Mouse (Mus musculus) ovary, postnatal 14 days (tissue): ENCODE measurements at regions not wholly inside any gene's neighbourhood (a gene's known extent, or its start where the extent isn't known, plus 50 kb on each side); places are given as distances from the start of the nearest gene placed in this dataset.

Source experiments
- DNase-seq: peaks from one replicate; pipeline ENCODE4 v3.0.0; 2022; ENCODE audit warnings: low spot score

DNA sequence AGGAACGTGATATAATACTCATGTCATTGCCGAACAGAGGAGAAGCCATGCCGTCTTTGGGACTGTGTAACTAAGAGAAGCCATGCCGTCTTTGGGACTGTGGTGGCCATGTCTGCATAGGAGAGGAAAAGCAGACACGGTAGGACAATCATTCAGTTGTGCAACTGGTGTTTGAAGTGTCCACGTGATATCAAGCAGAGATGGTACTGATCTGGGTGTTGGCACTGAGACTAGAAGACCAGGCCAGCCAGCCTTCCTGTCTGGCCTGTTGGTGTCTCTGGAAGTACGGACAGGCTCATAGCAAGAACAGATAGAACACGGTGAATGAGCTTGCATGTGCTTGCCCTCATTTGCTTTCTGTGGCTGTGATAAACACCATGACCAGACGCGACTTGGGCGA, 175.7 kb downstream of the Slc38a4 start:
- no peak for DNase-seq

DNA sequence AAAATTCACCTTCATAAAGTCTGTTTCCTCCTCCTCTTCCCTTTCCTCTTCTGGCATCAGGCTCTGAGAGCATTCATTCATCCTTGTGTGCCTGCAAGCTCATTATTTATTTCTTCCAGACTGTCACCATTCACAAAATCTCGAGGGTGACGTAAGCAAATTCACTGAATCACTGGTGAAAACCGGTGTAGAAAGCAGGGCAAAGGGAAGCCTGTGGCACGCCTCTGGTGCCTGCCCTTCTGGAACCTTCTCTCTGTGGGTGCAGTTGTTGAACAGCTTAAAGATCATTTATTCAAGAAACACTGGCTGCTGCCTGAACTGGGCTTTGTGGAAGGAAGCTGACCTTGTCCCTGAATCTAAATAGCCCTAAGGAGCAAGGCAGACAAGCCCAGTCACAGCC, 177.0 kb downstream of the Slc38a4 start:
- no peak for DNase-seq

DNA sequence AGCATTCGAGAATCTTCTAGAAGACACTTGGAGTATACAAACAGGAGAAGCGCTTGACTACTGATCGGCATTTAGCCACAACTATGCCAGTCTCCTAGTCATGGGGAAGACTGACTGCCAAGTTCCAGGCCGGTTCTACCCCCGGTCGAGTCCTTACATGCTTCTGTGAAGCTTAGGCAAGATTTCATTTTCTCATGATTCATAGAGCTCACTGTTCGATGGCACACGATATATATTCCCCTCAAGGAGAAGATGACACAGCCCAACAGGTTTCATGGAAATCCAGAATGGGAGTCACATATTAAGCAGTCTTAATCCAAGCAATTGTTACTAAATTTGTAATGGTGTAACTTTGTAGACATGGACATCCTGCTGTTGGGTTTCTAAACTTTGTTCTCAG, 177.8 kb downstream of the Slc38a4 start:
- no peak for DNase-seq

DNA sequence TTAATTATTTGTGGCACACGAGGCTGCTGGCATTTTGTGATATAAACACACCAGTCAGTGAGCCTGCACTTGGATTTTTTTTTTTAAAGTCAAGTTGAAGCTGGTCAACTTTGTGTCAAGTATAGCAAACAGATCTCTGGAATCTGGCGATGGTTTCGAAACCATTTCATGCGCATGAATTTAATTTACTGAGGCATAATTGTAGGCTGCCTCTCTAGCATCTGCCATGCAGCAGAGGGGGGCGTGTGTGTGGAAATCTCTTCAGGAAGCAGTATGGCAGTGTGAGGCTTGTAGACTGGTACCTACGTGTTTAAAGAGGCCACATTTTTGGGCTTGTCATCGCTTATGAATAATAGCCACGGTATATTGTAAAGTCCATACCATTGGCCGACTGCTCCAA, 177.7 kb upstream of the Slc38a2 start:
- DNase-seq = no peak

DNA sequence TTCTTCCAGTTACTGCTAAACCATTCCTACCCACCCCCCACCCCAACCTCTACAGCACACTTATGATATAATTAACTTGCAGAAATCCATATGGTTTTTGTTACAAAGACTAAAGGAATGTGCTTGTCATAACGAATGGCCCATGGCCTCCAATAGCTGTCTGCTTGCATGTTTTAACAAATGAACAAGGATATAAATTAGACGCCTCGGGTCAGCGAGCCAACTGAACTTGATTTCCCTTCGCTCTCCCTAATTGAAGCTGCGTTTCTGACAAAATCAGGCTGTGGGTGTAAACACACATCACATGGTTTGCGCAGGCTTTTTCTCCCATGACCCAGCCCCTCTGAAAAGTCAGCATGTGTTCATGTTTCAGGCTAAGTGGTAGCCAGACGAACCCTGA, 174.6 kb upstream of the Slc38a2 start:
- no peak for DNase-seq

DNA sequence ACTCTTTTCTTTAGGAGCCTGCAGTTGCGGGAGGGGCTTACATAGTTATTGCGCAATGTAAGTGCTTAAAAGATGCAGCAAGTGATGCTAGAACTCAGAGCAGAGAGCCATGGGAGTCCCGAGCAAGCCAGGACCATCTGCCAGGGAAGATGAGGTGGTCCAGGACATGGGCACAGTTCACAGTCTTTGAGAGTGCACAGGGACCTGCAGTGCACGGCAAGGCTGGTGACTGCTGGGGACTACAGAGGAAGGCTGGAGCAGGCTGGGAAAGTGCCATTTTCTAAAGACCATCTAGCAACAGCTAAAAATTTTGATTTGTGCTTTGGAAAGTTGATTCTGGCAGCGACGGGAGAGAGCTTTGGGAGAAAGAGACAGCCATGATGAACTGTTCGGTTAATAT, 174.0 kb upstream of the Slc38a2 start:
- DNase-seq = no peak

DNA sequence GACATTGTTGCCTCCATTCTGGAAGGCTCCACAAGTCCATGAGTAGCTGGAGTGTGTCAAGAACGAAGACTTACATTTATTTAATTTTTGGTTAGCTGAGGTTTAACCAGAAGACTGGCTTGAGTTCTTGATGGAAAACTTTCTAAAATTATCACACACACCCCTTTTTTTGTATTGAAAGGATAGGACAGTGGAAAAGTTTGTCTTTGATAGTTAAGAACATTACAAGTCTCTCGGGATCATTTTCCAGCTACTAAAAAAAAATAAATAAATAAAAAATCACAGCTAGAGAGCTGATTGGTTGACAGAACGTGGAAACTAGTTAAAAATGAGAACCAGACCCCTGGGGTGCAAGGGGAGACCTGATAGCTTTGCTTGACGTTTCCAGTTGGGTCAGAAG, 173.6 kb upstream of the Slc38a2 start:
- no peak for DNase-seq

DNA sequence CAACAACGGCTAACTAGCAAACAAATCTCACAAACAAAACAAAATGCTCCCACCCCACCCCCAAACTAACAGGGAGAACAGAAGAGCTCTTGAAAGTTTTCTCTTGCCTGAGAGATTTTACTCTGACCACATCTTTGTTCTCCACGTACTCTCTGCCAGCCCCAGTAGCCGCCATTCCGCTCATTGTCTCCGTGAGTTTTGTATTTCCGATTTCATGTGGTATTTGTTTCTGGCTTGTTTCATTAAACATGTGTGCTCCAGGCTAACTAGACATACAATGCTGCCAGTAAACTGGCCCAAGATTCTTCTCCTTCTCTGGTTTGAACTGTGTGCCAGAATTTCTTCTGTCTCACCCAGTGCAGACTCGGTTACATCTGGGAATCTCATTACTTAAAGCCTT, 168.2 kb upstream of the Slc38a2 start:
- no peak for DNase-seq

DNA sequence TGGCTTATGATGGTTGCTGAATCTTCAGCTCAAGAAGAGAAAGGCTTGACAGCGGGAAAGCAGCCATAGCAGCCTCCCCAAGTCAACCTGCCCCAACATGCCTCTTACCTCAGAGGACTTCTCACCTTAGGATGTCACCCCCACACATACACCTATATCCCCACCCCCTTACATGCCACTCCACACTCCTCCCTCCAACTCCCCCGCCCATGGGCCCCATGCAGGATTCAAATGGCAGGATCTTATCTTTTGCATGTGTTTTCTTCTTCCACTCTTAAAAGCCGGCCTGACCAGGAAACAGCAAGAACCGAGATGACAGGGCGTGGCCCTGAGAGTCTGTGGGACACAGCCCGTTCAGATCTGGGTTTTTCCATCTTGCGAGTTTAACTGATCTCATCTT, 166.4 kb upstream of the Slc38a2 start:
- DNase-seq = no peak

DNA sequence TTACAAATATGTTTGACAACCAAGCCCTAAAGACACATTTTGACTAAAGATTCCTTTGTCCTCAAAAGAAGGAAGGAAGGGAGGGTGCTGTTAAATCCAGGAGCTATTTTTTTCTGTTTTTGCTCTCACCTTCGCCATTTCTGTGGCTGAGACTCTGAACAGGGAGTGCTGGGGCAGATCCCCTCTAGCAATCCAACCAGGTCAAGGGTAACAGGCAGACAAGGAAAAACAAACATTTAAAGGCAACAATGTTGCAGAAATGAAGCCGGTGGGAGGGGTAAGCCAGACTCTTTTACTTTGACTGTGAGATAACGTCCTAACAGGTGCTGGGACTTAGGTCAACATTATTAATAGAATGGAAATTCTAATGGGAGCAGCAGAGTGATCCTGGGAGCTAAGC, 158.2 kb upstream of the Slc38a2 start:
- no peak for DNase-seq

DNA sequence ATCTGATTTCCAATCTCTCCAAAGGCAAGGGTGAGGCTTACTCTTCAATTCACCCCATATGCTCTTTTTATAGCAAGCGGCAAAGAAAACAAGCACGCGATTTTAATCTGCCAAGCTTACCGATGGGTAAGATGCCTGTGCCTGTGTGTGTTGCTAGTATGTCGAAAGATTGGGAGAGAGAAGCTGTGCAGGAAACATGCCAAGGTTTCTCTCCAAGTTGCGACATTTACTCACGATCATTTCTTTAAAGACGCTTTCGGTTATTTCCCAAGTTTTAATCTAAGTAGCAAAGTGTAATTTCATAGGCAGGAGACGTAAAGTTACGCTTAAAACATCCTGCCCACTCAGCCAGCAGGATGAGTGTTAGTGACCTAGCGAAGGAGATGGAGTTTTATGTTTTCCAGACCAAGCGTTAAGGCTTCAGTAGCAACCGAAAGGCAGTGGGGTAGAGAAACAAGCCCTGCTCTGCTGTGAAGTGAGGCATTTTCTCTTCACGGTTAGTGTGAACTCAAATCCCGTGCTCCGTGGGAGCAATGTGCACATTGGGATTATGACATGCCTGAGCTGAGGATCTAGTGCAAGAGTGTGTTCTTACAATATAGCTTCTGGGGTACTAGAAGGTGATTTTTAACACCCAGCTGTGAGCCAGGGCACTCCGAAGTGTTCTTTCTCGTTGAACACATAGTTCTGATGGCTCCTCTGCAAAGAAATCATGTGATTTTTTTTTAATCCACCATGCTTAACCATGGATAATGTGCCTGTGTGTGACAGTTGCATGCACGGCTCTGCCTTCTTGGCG, 152.6 kb upstream of the Slc38a2 start:
- no peak for DNase-seq

DNA sequence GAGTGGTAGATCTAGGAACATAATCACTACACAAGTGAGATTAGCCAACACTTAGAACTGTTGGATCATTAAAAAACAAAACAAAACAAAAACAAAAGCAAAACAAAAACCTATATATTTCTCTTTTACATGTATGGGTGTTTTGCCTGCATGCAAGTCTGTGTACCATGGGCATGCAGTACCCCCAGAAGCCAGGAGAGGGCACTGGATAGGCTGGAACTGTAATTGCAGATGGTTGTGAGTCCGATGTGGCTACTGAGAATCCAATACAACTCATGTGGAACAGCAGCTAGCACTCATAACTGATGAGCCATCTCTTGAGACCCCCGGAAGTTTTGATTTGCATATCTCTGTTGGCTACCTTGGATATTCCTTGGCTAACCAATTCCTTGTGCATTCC, 148.6 kb upstream of the Slc38a2 start:
- no peak for DNase-seq

DNA sequence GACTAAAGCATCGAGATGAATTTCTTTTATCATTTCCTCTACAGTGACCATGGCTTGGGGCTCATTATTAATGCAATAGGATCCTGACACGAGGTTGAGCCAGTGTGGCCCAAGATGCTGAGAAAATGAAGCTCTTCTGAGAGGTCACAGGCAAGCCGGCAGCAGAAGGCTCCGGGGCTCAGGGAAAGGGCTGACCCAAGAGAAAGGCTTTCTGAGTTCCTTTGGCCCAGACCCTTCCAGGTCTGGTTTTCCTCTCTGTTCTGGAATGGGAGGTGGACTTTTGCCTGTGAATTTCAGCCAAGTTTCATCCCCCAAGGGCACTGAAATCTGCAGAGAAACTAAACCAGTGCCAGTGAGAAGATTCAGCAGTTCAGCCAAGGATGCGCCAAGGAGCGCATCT, 145.7 kb upstream of the Slc38a2 start:
- no peak for DNase-seq

DNA sequence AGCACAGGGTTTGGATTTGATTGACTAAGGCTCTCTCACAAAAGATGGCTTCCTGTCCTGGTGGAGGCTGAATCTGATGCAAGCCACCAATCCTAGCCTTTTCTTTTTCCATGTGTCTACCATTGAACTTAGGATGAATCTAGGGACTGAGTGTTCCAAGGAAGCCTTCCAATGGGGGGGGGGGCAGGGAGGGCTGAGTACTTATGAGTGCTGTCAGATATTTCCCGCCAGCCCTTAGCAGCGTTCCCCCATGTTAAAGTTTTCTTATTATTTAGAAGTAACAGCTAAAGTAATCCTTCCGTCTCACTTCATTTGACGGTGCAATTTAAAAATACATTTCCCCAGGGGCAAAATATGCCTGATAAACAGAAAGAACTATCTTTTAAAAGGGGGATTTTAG, 144.8 kb upstream of the Slc38a2 start:
- DNase-seq = no peak

DNA sequence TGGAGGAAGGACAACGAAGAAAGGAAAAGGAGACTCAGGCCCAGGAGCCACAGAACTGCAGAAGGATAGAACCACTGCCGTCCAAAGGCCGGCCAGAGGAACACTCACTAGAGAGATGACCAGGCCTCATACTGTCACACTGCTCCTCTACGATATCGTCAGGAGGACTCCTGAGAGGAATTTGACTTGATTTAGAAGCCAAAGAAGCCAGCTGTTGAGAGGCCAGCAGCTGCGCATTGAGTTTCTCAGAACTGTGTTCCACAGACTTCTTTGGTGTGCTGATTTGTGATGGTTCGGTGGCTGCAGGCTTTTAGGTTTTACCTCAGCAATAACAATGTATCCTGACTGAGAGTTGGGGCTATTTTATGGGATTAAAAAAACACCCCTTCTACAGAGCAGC, 144.1 kb upstream of the Slc38a2 start:
- no peak for DNase-seq

DNA sequence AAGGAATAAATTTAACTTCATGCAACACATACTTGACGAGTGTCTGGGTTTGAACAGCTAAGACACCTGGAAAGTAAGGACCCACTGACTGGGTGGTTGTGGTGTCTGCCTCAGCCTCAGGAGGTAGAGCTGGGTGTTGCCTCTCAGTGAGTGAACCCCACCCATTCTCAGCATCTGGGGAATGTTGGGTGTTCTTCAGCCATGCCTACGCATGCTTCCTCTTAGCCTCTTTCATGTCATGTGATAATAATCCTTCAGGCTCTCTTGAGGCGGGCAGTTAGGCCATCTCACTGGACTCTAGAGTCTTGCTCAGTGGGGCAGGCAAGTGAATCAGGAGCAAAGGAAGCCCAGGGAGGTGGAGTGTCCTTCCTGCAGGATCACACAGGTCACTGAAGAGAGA, 143.4 kb upstream of the Slc38a2 start:
- no peak for DNase-seq

DNA sequence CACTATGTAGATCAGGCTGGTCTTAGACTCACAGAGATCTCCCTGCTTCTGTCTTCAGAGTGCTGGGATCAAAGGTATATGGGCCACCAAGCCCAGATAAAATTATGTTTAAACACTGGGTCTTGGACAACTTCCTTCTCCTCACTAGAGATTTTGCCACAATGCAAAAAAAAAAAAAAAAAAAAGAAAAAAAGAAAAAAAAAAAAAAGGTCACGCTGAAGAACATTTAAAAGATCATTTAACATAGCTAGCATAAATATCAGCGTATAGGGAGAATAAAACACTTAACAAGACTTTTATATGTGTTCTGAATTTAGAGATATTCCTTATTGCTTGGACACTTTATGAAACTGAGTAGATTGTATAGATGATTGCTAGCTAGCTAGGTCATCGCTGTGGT, 137.1 kb upstream of the Slc38a2 start:
- DNase-seq = no peak

DNA sequence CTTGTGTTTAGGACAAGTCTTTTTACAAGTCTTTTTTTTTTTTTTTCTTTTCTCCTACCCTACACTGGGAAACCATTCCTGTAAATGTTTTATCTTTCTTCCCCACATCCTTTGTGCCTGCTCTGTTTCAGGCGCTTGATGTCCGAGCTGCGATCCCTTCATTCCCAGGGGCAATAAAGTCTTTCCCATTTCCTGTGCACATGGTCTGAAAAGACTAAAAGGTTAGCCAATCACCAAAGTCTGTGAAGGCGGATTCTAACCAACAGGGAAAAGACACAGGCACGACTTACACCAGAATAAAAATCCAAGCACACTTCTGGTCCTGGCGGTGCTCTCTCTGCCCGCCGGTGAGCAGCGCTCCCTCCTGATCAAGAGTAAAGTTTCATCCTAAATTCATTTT, 135.3 kb upstream of the Slc38a2 start:
- DNase-seq = no peak

DNA sequence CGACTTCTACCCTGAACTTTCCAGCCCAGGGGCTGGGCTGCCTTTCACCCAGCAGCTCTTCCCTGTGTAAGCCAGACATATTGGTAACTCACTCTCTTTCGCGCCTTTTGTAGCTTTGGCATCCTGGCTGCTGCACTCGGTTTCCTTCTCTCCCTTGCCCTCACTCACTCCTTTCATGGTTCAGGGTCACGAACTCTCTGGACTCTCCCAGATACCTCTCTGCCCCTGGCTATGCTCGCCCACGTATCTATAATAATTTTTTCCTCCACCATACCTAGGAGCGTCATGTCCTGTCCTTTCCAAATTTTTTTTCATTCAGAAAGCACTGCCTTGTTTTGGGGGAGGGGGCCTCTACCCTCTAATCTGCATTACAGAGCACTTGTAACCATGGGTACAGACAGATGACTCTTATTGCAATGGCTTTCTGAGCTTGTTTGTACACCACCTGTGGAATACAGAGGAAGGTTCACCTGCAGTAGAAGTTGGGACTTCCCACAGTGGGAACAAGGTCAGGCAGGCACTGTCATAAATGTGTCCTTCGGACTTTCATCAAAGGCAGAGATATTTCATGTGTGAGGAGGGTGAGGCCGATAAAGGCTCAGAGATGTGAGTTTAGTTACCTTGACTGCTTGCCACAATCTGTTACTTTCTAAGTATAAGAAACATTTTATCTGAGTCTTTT, 134.8 kb upstream of the Slc38a2 start:
- DNase-seq = no peak

DNA sequence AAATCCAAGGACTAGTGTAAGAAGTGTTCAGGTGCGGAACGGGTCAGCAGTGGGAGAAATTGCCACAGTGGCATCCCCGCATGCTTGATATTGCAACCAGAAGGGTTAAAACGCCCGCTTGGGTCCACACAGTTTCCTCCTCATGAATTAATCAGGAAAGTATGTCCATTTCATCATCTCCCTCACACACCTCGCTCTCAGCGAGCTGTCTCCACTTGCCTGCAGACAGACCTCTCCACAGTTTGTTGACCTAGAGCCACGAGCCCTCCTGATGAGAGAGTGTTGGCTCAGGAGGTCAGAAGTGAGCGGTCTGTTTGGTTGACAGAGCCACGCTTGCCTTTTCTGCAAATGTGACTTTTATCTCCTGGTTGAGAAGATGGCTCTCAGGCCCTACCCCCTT, 132.9 kb upstream of the Slc38a2 start:
- DNase-seq = no peak

DNA sequence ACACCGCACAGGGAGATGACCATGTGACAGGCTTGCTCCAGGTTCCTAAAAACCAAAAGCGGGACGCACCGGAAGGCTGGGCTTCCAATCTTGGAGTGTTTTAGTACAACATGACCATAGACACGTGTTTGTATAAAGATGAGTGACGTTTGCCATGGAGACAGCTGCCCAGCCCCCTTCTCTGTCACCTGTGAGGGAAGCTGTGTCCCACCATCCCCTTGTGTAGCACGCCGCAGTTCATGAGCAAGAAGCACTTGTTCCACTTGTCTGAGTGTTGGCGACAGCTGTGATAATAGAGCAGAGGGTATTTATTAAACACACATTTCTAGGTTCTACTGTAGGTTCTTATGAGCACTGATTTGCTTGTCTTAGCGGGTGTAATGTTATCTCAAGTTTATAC, 131.7 kb upstream of the Slc38a2 start:
- no peak for DNase-seq

DNA sequence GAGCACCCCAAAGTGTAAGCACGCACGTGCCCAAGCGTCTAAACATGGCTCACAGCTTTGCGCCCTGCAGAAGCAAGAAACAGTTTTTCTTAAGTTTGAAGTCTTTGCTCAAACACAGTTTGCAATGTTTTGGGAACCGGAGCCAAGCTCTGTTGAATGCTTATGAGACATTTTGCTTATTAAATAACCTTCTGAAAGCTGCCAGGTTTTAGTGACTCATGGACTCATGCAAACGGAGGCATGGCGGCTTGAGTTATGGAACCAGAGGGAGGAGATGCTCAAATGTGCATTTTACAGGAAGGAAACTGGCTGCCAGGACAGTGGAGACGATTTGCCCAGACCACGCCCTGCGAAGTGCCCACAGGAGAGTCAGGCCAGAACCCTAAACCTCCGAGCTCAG, 131.0 kb upstream of the Slc38a2 start:
- DNase-seq = no peak

DNA sequence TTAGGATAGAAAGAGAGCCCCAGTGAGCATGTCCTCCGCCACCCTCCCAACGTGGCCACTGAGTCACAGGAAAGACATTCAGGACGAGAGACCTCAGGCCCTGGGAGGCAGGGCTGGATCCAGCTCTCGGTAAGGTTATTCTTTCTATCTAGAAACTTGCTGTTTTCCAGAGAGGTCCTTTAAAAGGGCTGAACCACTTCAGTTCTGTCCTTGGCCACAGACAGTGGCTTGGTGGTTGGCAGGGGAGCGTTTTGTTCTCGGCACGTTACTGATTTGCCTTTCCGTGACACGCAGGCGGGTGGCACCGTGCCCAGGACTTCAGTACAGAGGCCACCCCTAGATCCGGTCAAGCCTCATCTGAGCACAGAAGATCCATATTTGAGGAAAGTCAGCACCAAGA, 130.4 kb upstream of the Slc38a2 start:
- DNase-seq = no peak

DNA sequence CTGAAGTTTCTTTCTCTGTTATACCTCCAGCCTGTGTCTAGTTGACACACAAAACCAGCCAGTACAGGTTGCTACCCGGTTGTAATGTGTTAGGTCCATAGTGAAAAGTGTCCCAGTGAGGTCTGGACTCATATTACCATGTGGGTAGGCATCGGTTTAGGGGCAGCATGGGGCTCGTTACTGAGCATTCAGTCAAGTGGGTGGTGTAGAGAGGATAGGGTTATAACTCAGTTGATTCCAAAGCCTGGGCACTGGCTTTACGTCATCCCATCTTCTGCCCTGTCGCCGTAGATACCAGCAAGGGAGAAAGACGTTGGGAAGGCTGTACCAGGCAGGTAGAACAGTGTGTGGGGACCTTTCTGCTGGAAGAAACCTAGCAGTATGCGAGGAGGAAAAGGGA, 129.2 kb upstream of the Slc38a2 start:
- no peak for DNase-seq
